Comparison of ENCODE assay signal across 18 mouse cellular contexts in genomic region chr4:128425339-128425738, GRCm38 (mm10).
"Had no signal": no experiment of that assay in that cellular context is flagged by ENCODE, and none has a peak within 500 bp of the region (broad histone marks: within the 10 kb centered on the region; RNA-seq: fewer than 3 reads in every experiment).

No protein-coding gene starts in this region.

- H3K36me3 ChIP-seq: liver, embryonic 13.5 days; liver, embryonic 15.5 days; midbrain, embryonic 12.5 days; neural tube, embryonic 12.5 days; stomach, embryonic 15.5 days had no signal

- H3K27me3 ChIP-seq: liver, embryonic 13.5 days; liver, embryonic 15.5 days; midbrain, embryonic 12.5 days; neural tube, embryonic 12.5 days; stomach, embryonic 15.5 days had no signal

- H3K9me3 ChIP-seq: midbrain, embryonic 12.5 days; neural tube, embryonic 12.5 days; stomach, embryonic 15.5 days had no signal

- DNase-seq: liver, embryonic 13.5 days; liver, postnatal 0 days; lung, adult 2 months; lung, postnatal 10 days; lung, postnatal 36 days; midbrain, embryonic 14.5 days; right cerebral cortex, postnatal 25 days; thymus, adult 2 months; thymus, postnatal 25 days; thymus, postnatal 4 days had no signal

- ATAC-seq: liver, postnatal 0 days had no signal

- H3K4me2 ChIP-seq: liver, embryonic 11.5 days; liver, embryonic 13.5 days; liver, embryonic 15.5 days; midbrain, embryonic 12.5 days; neural tube, embryonic 12.5 days; stomach, embryonic 15.5 days had no signal

- H3K4me3 ChIP-seq: liver, embryonic 13.5 days; liver, embryonic 15.5 days; megakaryocyte, embryonic 14.5 days; midbrain, embryonic 12.5 days; neural tube, embryonic 12.5 days; stomach, embryonic 15.5 days had no signal

- H3K27ac ChIP-seq: liver, embryonic 13.5 days; liver, embryonic 15.5 days; macrophage; midbrain, embryonic 12.5 days; neural tube, embryonic 12.5 days; stomach, embryonic 15.5 days; stomach, postnatal 0 days had no signal

- H3K9ac ChIP-seq: liver, embryonic 13.5 days; liver, embryonic 15.5 days; liver, postnatal 0 days; midbrain, embryonic 12.5 days; neural tube, embryonic 12.5 days; stomach, embryonic 15.5 days had no signal

- H3K4me1 ChIP-seq: liver, embryonic 13.5 days; liver, embryonic 15.5 days; megakaryocyte, embryonic 14.5 days; stomach, embryonic 15.5 days had no signal
